Mouse (Mus musculus): ENCODE data around the gene Npm1.

The Npm1 gene

GRCm38 (mm10) chr11:33145201-33146142, 17.5 kb downstream of the Npm1 start:
- 22% methylated on average over 7 of the region's 7 CpGs for WGBS

GRCm38 (mm10) chr11:33143906-33144305, 19.1 kb downstream of the Npm1 start:
- WGBS: 67% methylated on average over 9 of the region's 9 CpGs

GRCm38 (mm10) chr11:33142801-33143200, 20.2 kb downstream of the Npm1 start:
- 100% methylated on average over 1 of the region's 1 CpGs for WGBS

GRCm38 (mm10) chr11:33140111-33140460, 22.9 kb downstream of the Npm1 start:
- 87% methylated on average over 5 of the region's 5 CpGs for WGBS

GRCm38 (mm10) chr11:33139458-33140110, 23.4 kb downstream of the Npm1 start:
- WGBS: 91% methylated on average over 9 of the region's 9 CpGs

GRCm38 (mm10) chr11:33138686-33139085, 24.3 kb downstream of the Npm1 start:
- 95% methylated on average over 5 of the region's 5 CpGs for WGBS

GRCm38 (mm10) chr11:33134391-33134986, 28.5 kb downstream of the Npm1 start:
- WGBS: 90% methylated on average over 8 of the region's 8 CpGs

- 78% methylated on average over 8 of the region's 8 CpGs for WGBS
Measured at GRCm38 (mm10) chr11:33132619-33133338, 30.2 kb downstream of the Npm1 start.

GRCm38 (mm10) chr11:33122575-33123268, 40.3 kb downstream of the Npm1 start:
- 27% methylated on average over 37 of the region's 37 CpGs for WGBS

- WGBS: 74% methylated on average over 8 of the region's 8 CpGs
Measured at GRCm38 (mm10) chr11:33119556-33119955, 43.5 kb downstream of the Npm1 start.

- WGBS: 92% methylated on average over 7 of the region's 7 CpGs
Measured at GRCm38 (mm10) chr11:33119116-33119515, 43.9 kb downstream of the Npm1 start.

GRCm38 (mm10) chr11:33118480-33118879, 44.5 kb downstream of the Npm1 start:
- WGBS: 82% methylated on average over 6 of the region's 6 CpGs

- WGBS: 85% methylated on average over 3 of the region's 3 CpGs
Measured at GRCm38 (mm10) chr11:33115796-33116195, 47.2 kb downstream of the Npm1 start.

- 45% methylated on average over 1 of the region's 1 CpGs for WGBS
Measured at GRCm38 (mm10) chr11:33112407-33112806, 50.6 kb downstream of the Npm1 start.

GRCm38 (mm10) chr11:33110111-33110510, 52.9 kb downstream of the Npm1 start:
- 90% methylated on average over 2 of the region's 2 CpGs for WGBS

GRCm38 (mm10) chr11:33107540-33107939, 55.5 kb downstream of the Npm1 start:
- 89% methylated on average over 3 of the region's 3 CpGs for WGBS

GRCm38 (mm10) chr11:33104911-33105316, 58.1 kb downstream of the Npm1 start:
- WGBS: 44% methylated on average over 8 of the region's 8 CpGs

GRCm38 (mm10) chr11:33103291-33103943, 59.6 kb downstream of the Npm1 start:
- whole genome bisulfite sequencing: 81% methylated on average over 13 of the region's 13 CpGs
